ENCODE assay signal across 9 mouse cellular contexts in the genomic region with DNA sequence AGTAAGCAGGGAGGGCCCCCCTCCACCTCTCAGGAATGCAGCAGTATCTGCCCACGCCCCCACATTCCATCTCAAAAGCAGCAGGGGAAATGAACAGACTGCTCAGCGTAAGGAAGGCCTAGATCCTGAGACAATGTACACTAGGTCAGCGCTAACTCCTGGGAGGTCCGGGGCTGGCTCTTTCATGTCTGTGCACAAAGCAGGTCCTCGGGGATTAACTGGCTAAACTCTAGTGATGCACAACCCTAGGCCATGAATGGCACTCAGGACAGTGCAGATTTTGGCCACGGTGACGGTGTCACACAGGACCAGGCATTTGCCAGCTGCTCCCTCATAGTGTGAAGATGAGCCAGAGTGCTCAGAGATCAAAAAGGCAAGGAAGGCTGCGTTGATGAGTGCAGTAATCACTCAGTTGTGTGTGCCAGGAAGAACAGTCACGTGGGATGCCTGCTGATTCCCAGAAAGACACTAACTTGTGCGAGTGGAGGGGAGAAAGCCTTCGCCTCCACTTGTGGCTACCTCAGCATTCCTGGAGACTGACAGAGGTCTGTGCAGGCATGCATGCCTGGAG. TPM values are rescaled to one million over a fixed set of nuclear protein-coding genes. Genes with fewer than 3 reads are reported as not detected.
DNase-seq lines count a peak whose midpoint lies in the region; ATAC-seq lines count a peak whose summit lies in the region.
"Had no signal": no experiment of that assay in that cellular context is flagged by ENCODE, and none has a peak within 500 bp of the region (broad histone marks: within the 10 kb centered on the region; RNA-seq: fewer than 3 reads in every experiment).

No protein-coding gene starts in this region.

- H3K4me1 ChIP-seq in lung, embryonic 15.5 days = 0 out of 2 replicates have a peak, but pooled peaks cover 11% of the 10 kb centered on the region
- no peaks in the 10 kb centered on the region for H3K4me1 ChIP-seq in forebrain, embryonic 14.5 days (ENCODE audit: control insufficient read depth, insufficient read depth, low read length)
- peaks cover 23% of the 10 kb centered on the region for H3K4me1 ChIP-seq in midbrain, embryonic 13.5 days (replicated peaks)

- no peak overlapping the region for H3K27ac ChIP-seq in lung, embryonic 15.5 days
- no peak overlapping the region for H3K27ac ChIP-seq in forebrain, embryonic 14.5 days (ENCODE audit: low read depth, low read length)
- no peak overlapping the region for H3K27ac ChIP-seq in midbrain, embryonic 13.5 days

- no peaks in the 10 kb centered on the region for H3K9me3 ChIP-seq in lung, embryonic 15.5 days
- H3K9me3 ChIP-seq in forebrain, embryonic 14.5 days (replicated peaks; ENCODE audit: control insufficient read depth, low read length) = no peaks in the 10 kb centered on the region
- no peaks in the 10 kb centered on the region for H3K9me3 ChIP-seq in midbrain, embryonic 13.5 days

- 43% methylated on average over 11 of the region's 11 CpGs for WGBS in lung, embryonic 15.5 days
- 26% methylated on average over 11 of the region's 11 CpGs for WGBS in forebrain, embryonic 14.5 days
- WGBS in midbrain, embryonic 13.5 days = 12% methylated on average over 11 of the region's 11 CpGs

- H3K27me3 ChIP-seq in lung, embryonic 15.5 days = no peaks in the 10 kb centered on the region
- no peaks in the 10 kb centered on the region for H3K27me3 ChIP-seq in forebrain, embryonic 14.5 days (replicated peaks; ENCODE audit: control insufficient read depth, insufficient read depth, low read length)
- H3K27me3 ChIP-seq in midbrain, embryonic 13.5 days = no peaks in the 10 kb centered on the region

- no peak for DNase-seq in cerebellum, postnatal 4 days (ENCODE audit: low spot score in 2 of 2)
- DNase-seq in lung, postnatal 25 days (ENCODE audit: low spot score) = no peak
- DNase-seq in forebrain, embryonic 14.5 days (ENCODE audit: low spot score) = peak; percentile 7
- no peak for DNase-seq in urinary bladder, postnatal 14 days (ENCODE audit: low spot score)
- DNase-seq in natural killer cell, adult 2 months (ENCODE audit: low spot score in 2 of 2) = no peak
- DNase-seq: adrenal gland, postnatal 10 days had no signal

- no peak overlapping the region for H3K4me2 ChIP-seq in lung, embryonic 15.5 days
- no peak overlapping the region for H3K4me2 ChIP-seq in forebrain, embryonic 14.5 days (ENCODE audit: low read length)
- no peak overlapping the region for H3K4me2 ChIP-seq in midbrain, embryonic 13.5 days (replicated peaks)

- no peak overlapping the region for H3K9ac ChIP-seq in lung, embryonic 15.5 days
- no peak overlapping the region for H3K9ac ChIP-seq in forebrain, embryonic 14.5 days (ENCODE audit: low read length)
- H3K9ac ChIP-seq in midbrain, embryonic 13.5 days (replicated peaks) = no peak overlapping the region

- peaks cover 2% of the 10 kb centered on the region; the same call in 1 of the 2 replicates for H3K36me3 ChIP-seq in lung, embryonic 15.5 days
- peaks cover 74% of the 10 kb centered on the region for H3K36me3 ChIP-seq in forebrain, embryonic 14.5 days (ENCODE audit: control insufficient read depth, insufficient read depth, low read length)
- peaks cover 69% of the 10 kb centered on the region for H3K36me3 ChIP-seq in midbrain, embryonic 13.5 days

- no peak overlapping the region for H3K4me3 ChIP-seq in lung, embryonic 15.5 days
- no peak overlapping the region for H3K4me3 ChIP-seq in forebrain, embryonic 14.5 days (ENCODE audit: low read depth, low read length)
- H3K4me3 ChIP-seq in midbrain, embryonic 13.5 days (replicated peaks) = no peak overlapping the region

- 0 out of 2 replicates have a peak, but pooled peaks have one; percentile 10 for ATAC-seq in cerebellum, adult (ENCODE audit: insufficient number of reproducible peaks, low FRiP score, low TSS enrichment)
- peak; percentile 69 for ATAC-seq in lung, embryonic 15.5 days (ENCODE audit: borderline replicate concordance, extremely low read depth, low FRiP score, low TSS enrichment)
- no peak for ATAC-seq in forebrain, embryonic 14.5 days
- ATAC-seq in midbrain, embryonic 13.5 days = peak; percentile 43; the same call in 1 of the 2 replicates

RNA-seq across cellular contexts. Expression of gene Golm1, which starts 28.9 kb away (rescaled TPM):
- 36.3 and 38.0 TPM in 2 replicates for polyA plus RNA-seq in lung, embryonic 15.5 days (2015; fragmentation: Nextera tagmentation; extraction: Ambion mirVana)
- polyA plus RNA-seq in forebrain, embryonic 14.5 days (2014; fragmentation: Nextera tagmentation; extraction: Ambion mirVana) = 50.1 and 57.7 TPM in 2 replicates
- 76.2 and 77.0 TPM in 2 replicates for polyA plus RNA-seq in midbrain, embryonic 13.5 days (2015; fragmentation: Nextera tagmentation; extraction: Ambion mirVana)

RNA-seq across cellular contexts. Expression of gene 4921517D22Rik, which starts 47.1 kb away (rescaled TPM):
- not detected in 2 replicates for polyA plus RNA-seq in lung, embryonic 15.5 days (2015; fragmentation: Nextera tagmentation; extraction: Ambion mirVana)
- polyA plus RNA-seq in forebrain, embryonic 14.5 days (2014; fragmentation: Nextera tagmentation; extraction: Ambion mirVana) = not detected in 2 replicates
- not detected in 2 replicates for polyA plus RNA-seq in midbrain, embryonic 13.5 days (2015; fragmentation: Nextera tagmentation; extraction: Ambion mirVana)
